Mouse (Mus musculus) CH12.LX (cell line): ENCODE data around the gene Kcnk6. TPM values are rescaled to one million over a fixed set of nuclear protein-coding genes. Genes with fewer than 3 reads are reported as not detected.

Source experiments
- DNase-seq: peaks from one replicate; pipeline ENCODE4 v3.0.0-alpha.2; 2013; ENCODE audit errors: extremely low read depth
- H3K27ac ChIP-seq: 2 replicates; pipeline ENCODE4 v1.5.1; 2012; ENCODE audit warnings: low read depth, mild to moderate bottlenecking, control low read depth, moderate library complexity; ENCODE audit not compliant: insufficient read depth
- H3K27me3 ChIP-seq: replicated peaks from 2 replicates; pipeline ENCODE3; 2012; ENCODE audit warnings: inconsistent platforms
- H3K36me3 ChIP-seq, 2 experiments: replicated peaks in 1 of 2; 2 replicates each; pipeline versions ENCODE3 to v1.6.1; 2012; ENCODE audit warnings: inconsistent platforms in 1 of 2, low read length in 1 of 2, mild to moderate bottlenecking in 1 of 2, mixed read lengths in 1 of 2, moderate library complexity in 1 of 2; ENCODE audit not compliant: control insufficient read depth in 1 of 2, insufficient read depth in 1 of 2
- H3K4me1 ChIP-seq, 2 experiments: 2 replicates each; pipeline ENCODE4 v1.6.1; 2012; ENCODE audit warnings: inconsistent platforms in 1 of 2, moderate library complexity in 1 of 2; ENCODE audit not compliant: insufficient read depth in 2 of 2, control insufficient read depth in 1 of 2
- H3K4me2 ChIP-seq: 2 replicates; pipeline ENCODE4 v1.6.1; 2012; ENCODE audit warnings: low read depth, mild to moderate bottlenecking, control low read depth; ENCODE audit not compliant: poor library complexity, insufficient read depth, severe bottlenecking
- H3K4me3 ChIP-seq, 3 experiments: fragments of 150-350 bp in 1 of 3; sonication (generic) in 1 of 3; replicated peaks in 1 of 3; 2 replicates each; pipeline versions ENCODE3 to v1.5.1; 2011 to 2012; ENCODE audit warnings: low read depth in 2 of 3, low read length in 2 of 3, mild to moderate bottlenecking in 2 of 3, moderate library complexity in 2 of 3, control low read depth in 1 of 3, improper control_type of control experiment in 1 of 3, inconsistent platforms in 1 of 3, mixed read lengths in 1 of 3; ENCODE audit not compliant: poor library complexity in 1 of 3
- H3K79me2 ChIP-seq: replicated peaks from 2 replicates; pipeline ENCODE4 v1.6.1; 2012; ENCODE audit warnings: mild to moderate bottlenecking, moderate library complexity; ENCODE audit not compliant: control insufficient read depth, poor library complexity, insufficient read depth, severe bottlenecking; ENCODE audit errors: extremely low read depth
- H3K9ac ChIP-seq: 2 replicates; pipeline ENCODE4 v1.6.1; 2012; ENCODE audit warnings: low read depth, mild to moderate bottlenecking, control low read depth, moderate library complexity; ENCODE audit not compliant: insufficient read depth
- H3K9me3 ChIP-seq: replicated peaks from 2 replicates; pipeline ENCODE3; 2012; ENCODE audit warnings: low read length, inconsistent platforms, mixed read lengths
- BHLHE40 ChIP-seq: IDR thresholded peaks from 2 replicates; pipeline ENCODE4 v1.6.1; 2011; ENCODE audit warnings: mild to moderate bottlenecking, low read depth, low read length, improper control_type of control experiment
- CHD1 ChIP-seq: IDR thresholded peaks from 2 replicates; pipeline ENCODE4 v1.6.1; 2012; ENCODE audit warnings: low read depth, low read length, improper control_type of control experiment, inconsistent platforms
- CTCF ChIP-seq, 2 experiments: IDR thresholded peaks in 1 of 2; conservative IDR thresholded peaks in 1 of 2; 2 replicates each; pipeline ENCODE4 v1.5.1; 2011 to 2012; ENCODE audit warnings: low read depth in 2 of 2, low read length in 2 of 2, improper control_type of control experiment in 1 of 2, inconsistent platforms in 1 of 2, mild to moderate bottlenecking in 1 of 2, moderate library complexity in 1 of 2
- E2F4 ChIP-seq: IDR thresholded peaks from 2 replicates; pipeline ENCODE4 v1.6.1; 2011; ENCODE audit warnings: low read depth, low read length, improper control_type of control experiment; ENCODE audit not compliant: insufficient replicate concordance
- ELF1 ChIP-seq: IDR thresholded peaks from 2 replicates; pipeline ENCODE4 v1.6.1; 2014; ENCODE audit warnings: low read depth, mild to moderate bottlenecking, inconsistent platforms, low read length, improper control_type of control experiment
- EP300 ChIP-seq: IDR thresholded peaks from 2 replicates; pipeline ENCODE4 v1.6.1; 2011; ENCODE audit warnings: low read length, improper control_type of control experiment
- GABPA ChIP-seq: IDR thresholded peaks from 2 replicates; pipeline ENCODE4 v1.6.1; 2012; ENCODE audit warnings: low read depth, low read length, improper control_type of control experiment, inconsistent platforms; ENCODE audit not compliant: insufficient replicate concordance
- IRF4 ChIP-seq: IDR thresholded peaks from 2 replicates; pipeline ENCODE4 v1.6.1; 2014; ENCODE audit warnings: low read depth, mild to moderate bottlenecking, inconsistent platforms, low read length, improper control_type of control experiment
- MAX ChIP-seq: IDR thresholded peaks from 2 replicates; pipeline ENCODE4 v1.6.1; 2011; ENCODE audit warnings: low read length, improper control_type of control experiment
- MEF2A ChIP-seq: IDR thresholded peaks from 2 replicates; pipeline ENCODE4 v1.6.1; 2014; ENCODE audit warnings: low read depth, mild to moderate bottlenecking, inconsistent platforms, low read length, improper control_type of control experiment, borderline replicate concordance
- MXI1 ChIP-seq: IDR thresholded peaks from 2 replicates; pipeline ENCODE4 v1.6.1; 2011; ENCODE audit warnings: mild to moderate bottlenecking, low read depth, low read length, improper control_type of control experiment
- NELFE ChIP-seq: IDR thresholded peaks from 2 replicates; pipeline ENCODE4 v1.6.1; 2011; ENCODE audit warnings: low read depth, low read length, improper control_type of control experiment
- RCOR1 ChIP-seq: conservative IDR thresholded peaks from 2 replicates; pipeline ENCODE4 v1.6.1; 2012; ENCODE audit warnings: low read depth, mild to moderate bottlenecking, inconsistent platforms, low read length, improper control_type of control experiment
- SMC3 ChIP-seq: IDR thresholded peaks from 2 replicates; pipeline ENCODE4 v1.6.1; 2011; ENCODE audit warnings: low read depth, low read length, improper control_type of control experiment
- TBP ChIP-seq: conservative IDR thresholded peaks from 2 replicates; pipeline ENCODE4 v1.6.1; 2011; ENCODE audit warnings: low read depth, low read length, improper control_type of control experiment
- ZC3H11A ChIP-seq: IDR thresholded peaks from 2 replicates; pipeline ENCODE4 v1.6.1; 2012; ENCODE audit warnings: low read depth, mild to moderate bottlenecking, inconsistent platforms, low read length, improper control_type of control experiment
- ZKSCAN1 ChIP-seq: IDR thresholded peaks from 2 replicates; pipeline ENCODE4 v1.6.1; 2012; ENCODE audit warnings: low read depth, inconsistent platforms, low read length, improper control_type of control experiment, borderline replicate concordance
- ZMIZ1 ChIP-seq: IDR thresholded peaks from 2 replicates; pipeline ENCODE4 v1.6.1; 2012; ENCODE audit warnings: low read depth, mild to moderate bottlenecking, inconsistent platforms, low read length, improper control_type of control experiment
- dilution Hi-C: fragments of 300-500 bp; cut with MboI; formaldehyde crosslinking; loops from 2 replicates; pipeline ENCODE4 v1.14.3; 2020; ENCODE audit warnings: low sequenced_read_pairs; ENCODE audit not compliant: extremely low pct_unique_long_range_greater_than_20kb, extremely low pct_ligation_motif_present
- in situ Hi-C: fragments of 300-500 bp; cut with MboI; formaldehyde crosslinking; loops from 3 replicates; pipeline ENCODE4 v1.14.3; 2019; ENCODE audit warnings: low sequenced_read_pairs, low pct_ligation_motif_present, low pct_unique_long_range_greater_than_20kb, mixed read lengths
- polyA plus RNA-seq: library from polyadenylated mRNA; unstranded; fragments of >175 nt; gene quantifications from 2 replicates; pipeline ENCODE4 v1.2.1, GENCODE M21; 2012; ENCODE audit warnings: low read depth; ENCODE audit not compliant: insufficient read length
- total RNA-seq, 2 experiments: library from RNA; depleted of rRNA; stranded (reverse); fragments of 300-350 nt in 1 of 2; fragments of >200 nt in 1 of 2; gene quantifications; 2 replicates each; pipeline ENCODE4 v1.2.3; 2012 to 2014

Kcnk6 gene
- total and polyA plus RNA-seq, 3 experiments = 1.9 to 4.0 (median 2.2) TPM

DNA sequence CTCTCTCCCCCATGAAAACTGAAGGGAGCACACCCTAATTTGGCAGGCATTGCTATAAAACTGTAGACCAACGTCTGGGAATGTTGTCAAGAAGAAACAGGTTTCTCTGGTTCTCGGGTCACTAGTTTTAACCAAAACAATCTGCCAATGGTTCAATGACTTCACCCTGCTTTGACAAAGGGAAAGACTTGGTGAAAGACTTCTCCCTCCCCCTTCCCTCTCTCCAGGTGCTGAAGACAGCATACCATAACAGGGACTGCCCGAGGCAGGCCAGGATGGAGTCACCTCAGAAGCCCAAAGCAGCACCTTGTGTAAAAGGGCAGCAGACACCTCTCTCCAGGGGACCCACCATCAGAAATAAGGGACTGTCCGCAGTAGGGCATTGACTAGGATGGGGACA lies 34.6 kb upstream of the Kcnk6 start:
- DNase-seq = no peak
- Histone ChIP-seq H3K4me3 (no peak overlapping the region), H3K9ac (no peak overlapping the region), H3K9me3 (no peaks in the 10 kb centered on the region), H3K27ac (no peak overlapping the region), H3K27me3 (no peaks in the 10 kb centered on the region), H3K79me2 (no peaks in the 10 kb centered on the region), H3K4me1 (peaks cover 0 to 45% of the 10 kb centered on the region in 2 experiments; a peak in 2 of 4 replicates), H3K36me3 (no peaks in the 10 kb centered on the region), H3K4me2 (no peak overlapping the region)
- dilution Hi-C loops (no loop called here), in situ Hi-C loops (no loop called here)
- TF ChIP-seq ZC3H11A (no peak), CTCF (conservative IDR thresholded peaks at IDR 0.05 in 1 of 2, IDR thresholded peaks at IDR 0.05 in 1 of 2; ENCODE audit: low read depth in 2 of 2, low read length in 2 of 2) (no peak), E2F4 (no peak), ELF1 (no peak), ZKSCAN1 (no peak), TBP (no peak)

- Histone ChIP-seq H3K9ac (no peak overlapping the region), H3K4me2 (no peak overlapping the region), H3K4me3 (no peak overlapping the region), H3K27ac (no peak overlapping the region), H3K36me3 (no peaks in the 10 kb centered on the region), H3K27me3 (no peaks in the 10 kb centered on the region), H3K9me3 (no peaks in the 10 kb centered on the region), H3K4me1 (peaks cover 0 to 46% of the 10 kb centered on the region in 2 experiments; a peak in 2 of 4 replicates), H3K79me2 (no peaks in the 10 kb centered on the region)
- no peak for DNase-seq
- in situ Hi-C loops (no loop called here), dilution Hi-C loops (no loop called here)
- TF ChIP-seq TBP (no peak), BHLHE40 (no peak), RCOR1 (no peak), MAX (no peak), MEF2A (no peak), IRF4 (no peak), CHD1 (no peak), SMC3 (no peak), EP300 (no peak)
Measured at GRCm38 (mm10) chr7:29265636-29266035, 33.3 kb upstream of the Kcnk6 start.

GRCm38 (mm10) chr7:29263831-29264230 lies 31.5 kb upstream of the Kcnk6 start:
- no peak overlapping the region for H3K4me2 ChIP-seq
- H3K4me3 ChIP-seq = no peak overlapping the region
- in situ Hi-C loops (no loop called here), dilution Hi-C loops (no loop called here)
- H3K9me3 ChIP-seq = no peaks in the 10 kb centered on the region
- no peaks in the 10 kb centered on the region for H3K27me3 ChIP-seq
- DNase-seq = no peak
- no peak overlapping the region for H3K27ac ChIP-seq
- H3K36me3 ChIP-seq = peaks cover 0 to 4% of the 10 kb centered on the region in 2 experiments
- no peak for TF ChIP-seq ZMIZ1
- no peak for TF ChIP-seq GABPA
- no peak for TF ChIP-seq SMC3
- TF ChIP-seq ELF1 = no peak
- no peak for TF ChIP-seq NELFE
- no peak for TF ChIP-seq MXI1
- no peaks in the 10 kb centered on the region for H3K79me2 ChIP-seq
- no peak overlapping the region for H3K9ac ChIP-seq
- peaks cover 2 to 63% of the 10 kb centered on the region in 2 experiments; a peak in 3 of 4 replicates for H3K4me1 ChIP-seq
